Mouse (Mus musculus) olfactory bulb, adult 2 months (tissue): ENCODE data around the gene Sptbn4. TPM values are rescaled to one million over a fixed set of nuclear protein-coding genes. Genes with fewer than 3 reads are reported as not detected.

Experiments
- H3K27ac ChIP-seq: fragments of 200-500 bp; 2 replicates; pipeline ENCODE4 v1.5.1; 2012; ENCODE audit warnings: low read depth, low read length; ENCODE audit not compliant: insufficient read depth
- H3K4me1 ChIP-seq: fragments of 200-500 bp; 2 replicates; pipeline ENCODE4 v1.6.1; 2012; ENCODE audit warnings: low read length; ENCODE audit not compliant: control insufficient read depth, insufficient read depth
- H3K4me3 ChIP-seq: fragments of 200-500 bp; 2 replicates; pipeline ENCODE4 v1.5.1; 2012; ENCODE audit warnings: mild to moderate bottlenecking, low read depth, low read length, moderate library complexity; ENCODE audit not compliant: insufficient read depth
- CTCF ChIP-seq: fragments of 200-500 bp; IDR thresholded peaks from 2 replicates; pipeline ENCODE4 v1.5.1; 2012; ENCODE audit warnings: low read depth, mild to moderate bottlenecking, low read length, moderate library complexity; ENCODE audit not compliant: insufficient read depth
- POLR2A ChIP-seq: fragments of 200-500 bp; IDR thresholded peaks from 2 replicates; pipeline ENCODE4 v1.6.1; 2012; ENCODE audit warnings: mild to moderate bottlenecking, low read depth, low read length, moderate library complexity; ENCODE audit not compliant: insufficient read depth
- WGBS: fragments of 180-500 bp; shearing (Covaris S2); methylation state at CpG from one replicate; pipeline ENCODE4 v1.1.7; 2018; 5-methylcytosine and 5-hydroxymethylcytosine counted together
- polyA plus RNA-seq: library from polyadenylated mRNA; stranded (reverse); fragments of >200 nt; gene quantifications from 2 replicates; pipeline ENCODE4 v1.2.4, GENCODE M21; 2012; ENCODE audit warnings: low replicate concordance; ENCODE audit not compliant: missing spikeins, insufficient read depth, insufficient read length

Gene Sptbn4
- polyA plus RNA-seq, 1 experiment: not detected

- TF ChIP-seq POLR2A: no peak
- TF ChIP-seq CTCF: no peak
- Histone ChIP-seq H3K27ac (no peak overlapping the region), H3K4me1 (peaks cover 11% of the 10 kb centered on the region), H3K4me3 (no peak overlapping the region)
- 85% methylated on average over 7 of the region's 7 CpGs for WGBS
Observed at GRCm38 (mm10) chr7:27478561-27478960, 31.1 kb upstream of the Sptbn4 start.

- no peak overlapping the region for H3K27ac ChIP-seq
- peaks cover 5% of the 10 kb centered on the region for H3K4me1 ChIP-seq
- TF ChIP-seq CTCF: no peak
- no peak for TF ChIP-seq POLR2A
- WGBS: 94% methylated on average over 14 of the region's 14 CpGs
- H3K4me3 ChIP-seq: no peak overlapping the region
Observed at GRCm38 (mm10) chr7:27476098-27476635, 28.7 kb upstream of the Sptbn4 start.

GRCm38 (mm10) chr7:27475596-27475995 lies 28.1 kb upstream of the Sptbn4 start:
- Histone ChIP-seq H3K27ac (no peak overlapping the region), H3K4me3 (no peak overlapping the region), H3K4me1 (peaks cover under 1% of the 10 kb centered on the region)
- WGBS: 96% methylated on average over 2 of the region's 2 CpGs
- TF ChIP-seq POLR2A: no peak
- no peak for TF ChIP-seq CTCF

GRCm38 (mm10) chr7:27474490-27474954 lies 27.0 kb upstream of the Sptbn4 start:
- WGBS: 1% methylated on average over 23 of the region's 23 CpGs
- Histone ChIP-seq H3K27ac (peak overlapping the region; percentile 22; the same call in 1 of the 2 replicates), H3K4me1 (no peaks in the 10 kb centered on the region), H3K4me3 (peak overlapping the region; percentile 70)
- TF ChIP-seq CTCF: no peak
- TF ChIP-seq POLR2A: no peak

GRCm38 (mm10) chr7:27473835-27474489 lies 26.5 kb upstream of the Sptbn4 start:
- peak overlapping the region; percentile 70 for H3K4me3 ChIP-seq
- under 1% methylated on average over 34 of the region's 34 CpGs for WGBS
- TF ChIP-seq POLR2A: no peak
- TF ChIP-seq CTCF: no peak
- no peaks in the 10 kb centered on the region for H3K4me1 ChIP-seq
- H3K27ac ChIP-seq: peak overlapping the region; percentile 48

- Histone ChIP-seq H3K27ac (peak within 1 kb of the TSS; percentile 61), H3K4me3 (peak within 1 kb of the TSS; percentile 70), H3K4me1 (no peaks in the 10 kb centered on the region)
- under 1% methylated on average over 36 of the region's 36 CpGs for WGBS
- TF ChIP-seq POLR2A: peak; percentile 39; the same call in 1 of the 2 replicates
- TF ChIP-seq CTCF: no peak
Observed at GRCm38 (mm10) chr7:27473156-27473834, 25.8 kb upstream of the Sptbn4 start, which contains the start of gene Sertad3. Gene Sertad3, plus strand, starts transcription at chr7:27473768.

GRCm38 (mm10) chr7:27472596-27472995 lies 25.1 kb upstream of the Sptbn4 start:
- H3K27ac ChIP-seq: 0 out of 2 replicates have a peak overlapping the region, but pooled peaks have one; percentile 48
- 16% methylated on average over 7 of the region's 7 CpGs for whole genome bisulfite sequencing
- H3K4me1 ChIP-seq: no peaks in the 10 kb centered on the region
- H3K4me3 ChIP-seq: no peak overlapping the region
- TF ChIP-seq CTCF (no peak), POLR2A (no peak)

- 92% methylated on average over 11 of the region's 11 CpGs for WGBS
- TF ChIP-seq POLR2A (no peak), CTCF (no peak)
- H3K27ac ChIP-seq: no peak overlapping the region
- H3K4me3 ChIP-seq: no peak overlapping the region
- H3K4me1 ChIP-seq: no peaks in the 10 kb centered on the region
Observed at GRCm38 (mm10) chr7:27471390-27472120, 24.1 kb upstream of the Sptbn4 start.
